Mouse (Mus musculus): ENCODE data around the gene Exosc8. TPM values are rescaled to one million over a fixed set of nuclear protein-coding genes. Genes with fewer than 3 reads are reported as not detected.
"Not testable (repeated sequence)": the region's sequence is repeated elsewhere in the genome, so short reads cannot be mapped to it uniquely, and the experiment has no call there.

Gene Exosc8
- polyA plus RNA-seq, 1 experiment from 2014 or later = 125 TPM

DNA sequence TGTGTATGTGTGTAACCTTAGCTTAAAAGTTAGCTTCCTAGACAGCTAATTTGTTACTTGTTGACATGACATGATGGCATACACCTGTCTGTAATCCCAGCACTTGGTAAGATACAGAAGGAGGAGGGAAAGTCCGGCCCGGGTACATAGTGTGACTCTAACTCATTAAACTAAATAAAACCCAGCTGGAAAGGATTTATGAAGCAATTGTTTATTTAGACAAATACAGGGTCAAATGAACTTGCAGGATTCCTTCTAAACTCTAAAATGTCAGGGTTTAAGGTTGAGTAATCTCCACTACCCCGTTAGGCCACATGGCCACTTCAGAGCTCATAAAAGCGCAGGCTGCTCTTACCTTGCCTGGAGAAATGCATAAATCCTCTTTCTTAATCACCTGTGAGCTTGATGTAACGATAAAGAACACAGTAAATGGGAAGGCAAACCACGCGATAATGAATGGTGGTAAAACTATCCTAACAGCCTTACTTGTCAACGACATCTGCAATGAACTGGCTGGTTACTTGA, 3.5 kb downstream of the Exosc8 start:
- H3K36me3 ChIP-seq = peaks cover 68% of the 10 kb centered on the region
- WGBS (ENCODE audit: insufficient replicate concordance) = 88% methylated on average over 8 of the region's 8 CpGs

DNA sequence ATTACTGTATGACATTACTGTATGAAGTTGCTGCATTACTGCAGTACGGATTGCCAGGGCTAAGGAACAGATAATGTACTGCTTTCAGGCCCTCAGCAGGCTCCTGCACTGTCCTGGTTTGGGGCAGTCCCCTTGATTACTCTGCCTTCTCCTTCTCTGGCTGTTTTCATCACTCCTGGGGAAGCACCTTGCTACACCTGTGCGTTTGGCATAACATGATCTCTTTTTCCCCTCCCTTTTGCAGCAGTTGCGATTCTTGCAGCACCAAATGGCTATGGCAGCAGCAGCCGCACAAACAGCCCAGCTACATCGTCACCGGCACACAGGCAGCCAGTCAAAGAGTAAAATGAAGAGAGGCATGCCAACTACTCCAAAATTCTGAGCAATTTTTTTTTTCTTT, 7.1 kb downstream of the Exosc8 start:
- Histone ChIP-seq H3K27ac (no peak overlapping the region), H3K9ac (no peak overlapping the region), H3K4me2 (no peak overlapping the region), H3K4me1 (peaks cover 24% of the 10 kb centered on the region), H3K4me3 (no peak overlapping the region), H3K36me3 (peaks cover 85% of the 10 kb centered on the region), H3K9me3 (replicated peaks) (no peaks in the 10 kb centered on the region), H3K27me3 (replicated peaks) (no peaks in the 10 kb centered on the region)
- 91% methylated on average over 6 of the region's 6 CpGs for WGBS (ENCODE audit: insufficient replicate concordance)
- ATAC-seq = no peak

More for the DNA sequence above, 3.5 kb downstream of the Exosc8 start:
- no peaks in the 10 kb centered on the region for H3K27me3 ChIP-seq (replicated peaks)
- H3K27ac ChIP-seq = no peak overlapping the region
- no peaks in the 10 kb centered on the region for H3K9me3 ChIP-seq (replicated peaks)
- no peak overlapping the region for H3K4me3 ChIP-seq
- no peak for ATAC-seq
- no peak overlapping the region for H3K4me2 ChIP-seq
- no peak overlapping the region for H3K9ac ChIP-seq
- peaks cover 31% of the 10 kb centered on the region for H3K4me1 ChIP-seq

DNA sequence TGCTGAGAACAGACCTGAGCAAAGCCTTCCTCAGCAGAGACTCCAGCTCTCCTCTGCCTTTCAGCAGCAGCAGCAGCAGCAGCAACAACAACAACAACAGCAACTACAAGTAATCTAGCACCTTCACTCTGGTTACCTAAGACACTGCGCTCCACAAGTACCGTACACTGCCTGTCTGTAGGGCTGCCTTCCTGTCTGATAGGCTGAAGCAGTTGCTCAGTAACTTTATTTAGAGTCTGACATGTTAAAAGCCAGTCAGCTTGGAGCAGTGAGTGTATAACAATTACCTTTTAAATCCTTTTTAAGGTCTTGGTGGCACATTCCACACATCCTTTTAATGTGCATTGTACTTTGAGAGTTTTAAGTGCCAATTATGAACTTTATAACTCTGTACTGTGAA, 7.6 kb downstream of the Exosc8 start:
- Histone ChIP-seq H3K9ac (no peak overlapping the region), H3K36me3 (peaks cover 85% of the 10 kb centered on the region), H3K27me3 (replicated peaks) (no peaks in the 10 kb centered on the region), H3K4me3 (no peak overlapping the region), H3K4me1 (peaks cover 22% of the 10 kb centered on the region), H3K4me2 (no peak overlapping the region), H3K27ac (no peak overlapping the region), H3K9me3 (replicated peaks) (no peaks in the 10 kb centered on the region)
- WGBS (ENCODE audit: insufficient replicate concordance) = 91% methylated on average over 2 of the region's 2 CpGs
- ATAC-seq = no peak

DNA sequence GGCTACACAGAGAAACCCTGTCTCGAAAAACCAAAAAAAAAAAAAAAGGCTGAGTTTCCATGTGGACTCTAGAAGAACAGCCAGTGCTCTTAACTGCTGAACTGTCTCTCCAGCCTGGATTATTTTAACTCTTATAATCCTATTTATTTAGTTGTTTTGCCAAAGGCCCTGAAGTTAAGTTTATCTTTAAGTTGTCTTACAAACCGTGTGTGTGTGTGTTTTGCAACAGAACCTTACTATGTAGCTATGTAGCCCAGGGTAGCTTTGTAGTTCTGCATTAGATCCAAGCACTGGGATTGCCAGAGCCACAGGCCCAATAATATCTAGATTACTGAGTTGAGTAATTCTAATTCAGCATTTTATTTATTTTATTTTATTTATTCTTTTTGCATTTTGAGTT, 9.8 kb downstream of the Exosc8 start:
- Histone ChIP-seq H3K27ac (no peak overlapping the region), H3K36me3 (peaks cover 84% of the 10 kb centered on the region)
- 69% methylated on average over 2 of the region's 2 CpGs for WGBS (ENCODE audit: insufficient replicate concordance)

DNA sequence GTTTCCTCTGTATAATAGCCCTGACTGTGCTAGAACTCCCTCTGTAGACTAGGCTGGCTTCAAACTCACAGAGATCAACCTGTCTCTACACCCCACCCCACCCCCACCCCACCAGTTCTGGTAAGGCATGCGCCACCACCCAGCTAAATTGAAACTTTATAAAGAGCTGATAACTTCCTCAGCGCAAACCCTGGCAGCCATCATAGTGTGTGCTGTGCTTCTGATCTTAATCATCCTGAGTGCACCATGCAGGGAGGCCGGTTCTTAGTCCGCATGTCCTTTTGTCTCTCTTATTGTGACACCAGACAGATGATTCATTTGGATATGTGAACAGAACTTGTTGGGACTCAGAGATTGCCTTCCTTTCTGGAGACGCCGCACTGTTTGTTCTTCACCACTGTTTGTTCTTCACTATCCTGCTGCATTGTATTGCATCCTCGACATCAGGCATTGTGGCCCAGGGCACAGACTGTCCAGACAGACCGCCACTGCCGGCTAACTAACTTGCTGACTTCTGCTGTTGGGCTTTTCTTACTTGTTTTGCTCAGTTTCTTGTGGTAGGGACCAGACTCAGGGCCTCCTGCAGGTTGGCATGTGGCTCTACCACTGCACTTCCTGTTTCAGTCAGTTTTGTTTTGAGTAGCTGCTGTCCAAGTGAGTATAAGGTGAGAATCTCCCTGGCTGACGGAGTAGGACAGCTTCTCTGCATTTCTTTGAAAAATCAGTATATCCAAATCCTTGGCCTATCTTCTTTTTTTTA, 11.3 kb downstream of the Exosc8 start:
- no peaks in the 10 kb centered on the region for H3K27me3 ChIP-seq (replicated peaks)
- peaks cover 79% of the 10 kb centered on the region for H3K36me3 ChIP-seq
- ATAC-seq = peak; percentile 57; the same call in 1 of the 2 replicates
- H3K9me3 ChIP-seq (replicated peaks) = no peaks in the 10 kb centered on the region
- H3K4me1 ChIP-seq = peaks cover 14% of the 10 kb centered on the region
- H3K27ac ChIP-seq = 0 out of 2 replicates have a peak overlapping the region, but pooled peaks have one; percentile 20
- no peak overlapping the region for H3K9ac ChIP-seq
- no peak overlapping the region for H3K4me3 ChIP-seq
- WGBS (ENCODE audit: insufficient replicate concordance) = 63% methylated on average over 10 of the region's 10 CpGs
- H3K4me2 ChIP-seq = no peak overlapping the region

More for the DNA sequence above, 9.8 kb downstream of the Exosc8 start:
- H3K9me3 ChIP-seq (replicated peaks) = no peaks in the 10 kb centered on the region
- H3K9ac ChIP-seq = no peak overlapping the region
- H3K4me2 ChIP-seq = no peak overlapping the region
- no peak overlapping the region for H3K4me3 ChIP-seq
- no peaks in the 10 kb centered on the region for H3K27me3 ChIP-seq (replicated peaks)
- no peak for ATAC-seq
- H3K4me1 ChIP-seq = peaks cover 14% of the 10 kb centered on the region

DNA sequence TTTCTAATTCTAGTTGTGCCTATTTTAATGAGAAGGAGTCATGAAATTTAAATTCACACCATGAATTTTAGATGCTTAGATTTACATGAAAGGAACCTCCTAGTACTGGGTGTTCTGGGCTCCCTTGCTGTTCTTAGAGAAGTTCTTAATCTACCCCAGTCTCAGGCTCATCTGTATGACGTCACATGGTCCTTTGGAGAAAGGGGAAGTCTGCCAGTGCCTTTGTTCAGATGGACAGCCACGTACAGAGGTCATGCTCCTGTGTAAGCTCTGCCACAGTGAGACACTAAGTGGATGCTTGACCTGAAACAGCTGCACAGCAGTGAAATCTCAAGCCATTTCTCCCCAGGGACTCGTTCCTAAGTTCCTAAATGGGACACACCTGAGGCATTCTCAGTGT, 16.2 kb downstream of the Exosc8 start:
- H3K4me1 ChIP-seq = peaks cover 12% of the 10 kb centered on the region
- H3K27me3 ChIP-seq (replicated peaks) = no peaks in the 10 kb centered on the region
- no peak overlapping the region for H3K9ac ChIP-seq
- no peak overlapping the region for H3K4me2 ChIP-seq
- WGBS (ENCODE audit: insufficient replicate concordance) = 54% methylated on average over 3 of the region's 3 CpGs
- peaks cover 89% of the 10 kb centered on the region for H3K36me3 ChIP-seq
- no peaks in the 10 kb centered on the region for H3K9me3 ChIP-seq (replicated peaks)
- no peak overlapping the region for H3K4me3 ChIP-seq
- ATAC-seq = no peak
- H3K27ac ChIP-seq = no peak overlapping the region

DNA sequence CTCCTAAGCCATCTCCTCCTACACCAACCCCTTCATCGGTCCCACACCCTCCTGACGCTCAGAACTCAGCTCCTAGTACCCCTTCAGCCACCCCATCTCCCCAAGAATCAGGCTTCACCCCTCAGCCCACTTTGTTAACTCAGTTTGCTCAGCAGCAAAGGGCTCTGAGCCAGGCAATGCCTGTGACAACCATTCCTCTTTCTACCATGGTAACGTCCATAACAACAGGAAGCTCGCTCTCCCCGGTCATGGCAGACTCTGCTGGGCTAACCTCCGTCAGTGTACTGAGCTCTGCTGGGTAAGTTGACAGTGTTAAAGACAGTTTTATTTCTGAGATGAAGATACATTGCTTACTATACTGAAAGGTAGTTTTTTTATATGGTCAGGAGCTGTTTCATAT, 17.8 kb downstream of the Exosc8 start:
- Histone ChIP-seq H3K9me3 (replicated peaks) (no peaks in the 10 kb centered on the region), H3K36me3 (peaks cover 81% of the 10 kb centered on the region), H3K4me2 (no peak overlapping the region), H3K27me3 (replicated peaks) (no peaks in the 10 kb centered on the region), H3K9ac (no peak overlapping the region), H3K27ac (no peak overlapping the region), H3K4me1 (no peaks in the 10 kb centered on the region), H3K4me3 (no peak overlapping the region)
- no peak for ATAC-seq
- 86% methylated on average over 6 of the region's 6 CpGs for WGBS (ENCODE audit: insufficient replicate concordance)

DNA sequence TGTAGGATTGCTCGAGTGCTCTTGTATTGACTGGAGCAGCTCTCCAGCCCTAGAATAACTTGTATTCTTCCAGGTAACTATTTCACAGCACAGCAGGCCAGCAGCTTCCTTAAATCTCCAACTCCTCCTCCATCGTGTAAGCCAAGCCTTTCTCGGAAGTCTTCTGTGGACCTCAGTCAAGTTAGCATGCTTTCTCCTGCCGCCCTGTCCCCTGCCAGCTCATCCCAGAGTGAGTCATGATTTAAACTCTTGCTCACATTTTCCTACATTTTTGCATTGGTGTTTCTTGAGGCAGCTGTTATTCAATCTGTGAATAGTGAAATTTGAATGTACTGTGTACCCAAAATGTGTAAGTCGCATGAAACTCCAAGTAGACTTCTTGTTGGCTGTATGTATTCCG, 19.7 kb downstream of the Exosc8 start:
- ATAC-seq = no peak
- Histone ChIP-seq H3K36me3 (peaks cover 81% of the 10 kb centered on the region), H3K4me1 (no peaks in the 10 kb centered on the region), H3K9me3 (replicated peaks) (no peaks in the 10 kb centered on the region), H3K4me3 (no peak overlapping the region), H3K27me3 (replicated peaks) (no peaks in the 10 kb centered on the region), H3K27ac (no peak overlapping the region), H3K4me2 (no peak overlapping the region), H3K9ac (no peak overlapping the region)
- 86% methylated on average over 6 of the region's 6 CpGs for WGBS (ENCODE audit: insufficient replicate concordance)

DNA sequence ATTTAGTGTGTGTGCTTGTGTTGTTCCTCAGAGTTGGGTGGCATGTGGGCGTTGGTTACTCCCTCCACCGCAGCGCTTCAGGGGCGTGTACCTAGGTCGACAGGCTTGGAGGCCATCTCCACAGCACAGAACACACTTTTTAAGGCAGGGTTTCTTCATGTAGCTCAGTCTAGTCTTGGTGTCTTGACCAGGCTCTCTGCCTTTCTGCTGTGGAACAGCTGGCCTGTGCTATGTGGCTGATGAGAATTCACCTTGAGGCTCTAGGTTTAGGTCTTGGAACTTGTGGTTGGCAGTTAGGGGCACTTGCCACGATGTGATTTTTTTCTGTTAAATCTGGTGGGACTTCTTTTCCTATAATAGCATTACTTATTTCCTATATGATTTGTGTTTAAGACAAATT, 20.9 kb downstream of the Exosc8 start, which contains the start of gene Gm21958:
Gene Gm21958, minus strand, starts transcription at position 101 of the 400 bp plus-strand sequence.
- WGBS (ENCODE audit: insufficient replicate concordance) = 81% methylated on average over 6 of the region's 6 CpGs
- no peak within 1 kb of the TSS for H3K9ac ChIP-seq
- peaks cover 86% of the 10 kb centered on the region for H3K36me3 ChIP-seq
- H3K27ac ChIP-seq = no peak within 1 kb of the TSS
- no peaks in the 10 kb centered on the region for H3K9me3 ChIP-seq (replicated peaks)
- no peaks in the 10 kb centered on the region for H3K4me1 ChIP-seq
- no peak within 1 kb of the TSS for H3K4me2 ChIP-seq
- no peak within 1 kb of the TSS for H3K4me3 ChIP-seq
- no peaks in the 10 kb centered on the region for H3K27me3 ChIP-seq (replicated peaks)
- no peak for ATAC-seq

DNA sequence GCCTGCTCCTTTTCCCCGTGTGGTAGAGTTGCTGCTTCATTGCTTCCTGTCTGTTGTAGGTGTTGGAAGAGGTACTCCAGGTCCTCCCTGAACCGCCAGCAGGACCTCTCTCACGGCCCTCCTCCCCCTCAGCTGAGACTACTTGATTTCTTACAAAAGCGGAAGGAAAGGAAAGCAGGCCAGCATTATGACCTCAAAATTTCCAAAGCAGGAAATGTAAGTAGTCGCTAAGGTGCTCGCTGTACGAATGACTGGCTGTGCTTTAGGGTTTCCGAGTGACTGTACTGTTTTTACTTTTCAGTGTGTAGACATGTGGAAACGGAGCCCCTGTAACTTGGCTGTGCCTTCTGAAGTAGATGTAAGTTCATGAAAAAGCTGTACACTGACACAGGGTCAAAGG, 26.2 kb downstream of the Exosc8 start:
- ATAC-seq = no peak
- no peaks in the 10 kb centered on the region for H3K27me3 ChIP-seq (replicated peaks)
- H3K9me3 ChIP-seq (replicated peaks) = no peaks in the 10 kb centered on the region
- no peak overlapping the region; the same call in 1 of the 2 replicates for H3K27ac ChIP-seq
- H3K36me3 ChIP-seq = peaks cover 88% of the 10 kb centered on the region
- H3K4me1 ChIP-seq = no peaks in the 10 kb centered on the region
- no peak overlapping the region for H3K4me2 ChIP-seq
- 77% methylated on average over 9 of the region's 9 CpGs for WGBS (ENCODE audit: insufficient replicate concordance)
- no peak overlapping the region for H3K4me3 ChIP-seq
- H3K9ac ChIP-seq = no peak overlapping the region

DNA sequence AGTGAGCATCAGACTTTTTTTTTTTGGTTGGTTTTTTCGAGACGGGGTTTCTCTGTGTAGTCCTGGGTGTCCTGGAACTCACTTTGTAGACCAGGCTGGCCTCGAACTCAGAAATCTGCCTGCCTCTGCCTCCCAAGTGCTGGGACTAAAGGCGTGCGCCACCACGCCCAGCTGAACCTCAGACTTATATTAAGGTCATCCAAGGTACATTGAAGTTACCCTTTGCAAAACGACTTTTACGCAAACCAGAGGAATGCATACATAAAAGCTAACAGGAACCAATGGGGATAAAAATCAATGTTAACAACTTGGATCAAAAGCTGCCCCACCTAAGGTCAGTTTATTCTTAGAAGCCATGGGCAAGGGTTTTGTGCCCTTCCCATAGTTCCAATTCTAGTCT, 31.1 kb downstream of the Exosc8 start:
- H3K4me3 ChIP-seq; ATAC-seq; H3K9ac ChIP-seq; H3K27me3 ChIP-seq (replicated peaks); H3K9me3 ChIP-seq (replicated peaks); H3K27ac ChIP-seq; H3K4me2 ChIP-seq; H3K4me1 ChIP-seq: not testable (repeated sequence)
- H3K36me3 ChIP-seq = peaks cover 89% of the 10 kb centered on the region
- 84% methylated on average over 8 of the region's 8 CpGs for WGBS (ENCODE audit: insufficient replicate concordance)

DNA sequence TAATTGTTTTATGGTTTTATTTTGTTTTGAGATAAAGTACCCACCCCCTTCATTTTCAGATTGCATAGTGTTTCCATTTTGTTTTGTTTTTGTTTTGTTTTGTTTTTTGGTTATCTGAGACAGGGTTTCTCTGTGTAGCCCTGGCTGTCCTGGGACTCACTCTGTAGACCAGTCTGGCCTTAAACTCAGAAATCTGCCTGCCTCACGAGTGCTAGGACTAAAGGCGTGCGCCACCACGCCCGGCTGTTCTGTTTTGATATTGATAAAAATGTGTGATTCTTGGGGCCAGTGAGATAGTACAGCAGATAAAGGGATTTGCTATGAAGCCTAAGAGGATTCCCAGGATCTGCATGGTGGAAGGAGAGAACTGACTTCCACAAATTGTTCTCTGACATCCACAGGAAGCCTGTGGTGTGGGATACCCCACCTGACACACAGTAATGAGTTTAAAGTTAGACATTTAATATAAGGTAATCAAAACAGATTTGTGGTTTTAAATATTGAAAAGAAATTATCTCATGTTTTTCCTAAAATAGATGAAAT, 35.4 kb downstream of the Exosc8 start:
- Histone ChIP-seq H3K4me3 (no peak overlapping the region), H3K36me3 (peaks cover 87% of the 10 kb centered on the region), H3K4me1 (peaks cover 21% of the 10 kb centered on the region), H3K9me3 (replicated peaks) (no peaks in the 10 kb centered on the region), H3K4me2 (no peak overlapping the region), H3K9ac (no peak overlapping the region), H3K27ac (no peak overlapping the region), H3K27me3 (replicated peaks) (no peaks in the 10 kb centered on the region)
- 48% methylated on average over 5 of the region's 5 CpGs for WGBS (ENCODE audit: insufficient replicate concordance)
- ATAC-seq = no peak
